Mouse (Mus musculus): ENCODE measurements around the gene Dnajb11. TPM values are rescaled to one million over a fixed set of nuclear protein-coding genes. Genes with fewer than 3 reads are reported as not detected.

Dnajb11 gene
- total RNA-seq, 2 experiments from 2014 or later, result 61.1 to 62.5 TPM

DNA sequence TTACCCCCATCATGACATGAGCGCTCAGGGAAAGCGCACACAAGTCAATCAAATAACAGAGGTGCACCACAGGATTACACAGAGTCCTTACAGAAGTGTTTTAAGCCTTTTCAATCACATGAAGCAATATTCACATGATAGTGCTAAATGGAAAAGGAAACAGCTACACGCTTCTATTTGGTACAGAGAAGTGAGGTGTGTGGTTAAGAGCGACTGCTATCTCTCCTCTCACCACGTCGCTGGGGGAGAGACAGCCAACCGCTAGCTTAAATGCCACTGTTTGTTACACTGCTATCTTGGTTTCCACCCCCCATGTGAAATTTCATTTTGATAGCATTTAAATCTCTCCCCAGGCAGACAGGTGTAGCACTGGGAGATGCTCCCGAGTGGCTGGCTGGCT is 32.1 kb downstream of the Dnajb11 start:
- H3K27ac ChIP-seq, result no peak overlapping the region
- H3K4me3 ChIP-seq, result no peak overlapping the region
- no peak for DNase-seq (ENCODE audit: low spot score in 2 of 2)
- no peak for TF ChIP-seq CTCF (conservative IDR thresholded peaks at IDR 0.05)

DNA sequence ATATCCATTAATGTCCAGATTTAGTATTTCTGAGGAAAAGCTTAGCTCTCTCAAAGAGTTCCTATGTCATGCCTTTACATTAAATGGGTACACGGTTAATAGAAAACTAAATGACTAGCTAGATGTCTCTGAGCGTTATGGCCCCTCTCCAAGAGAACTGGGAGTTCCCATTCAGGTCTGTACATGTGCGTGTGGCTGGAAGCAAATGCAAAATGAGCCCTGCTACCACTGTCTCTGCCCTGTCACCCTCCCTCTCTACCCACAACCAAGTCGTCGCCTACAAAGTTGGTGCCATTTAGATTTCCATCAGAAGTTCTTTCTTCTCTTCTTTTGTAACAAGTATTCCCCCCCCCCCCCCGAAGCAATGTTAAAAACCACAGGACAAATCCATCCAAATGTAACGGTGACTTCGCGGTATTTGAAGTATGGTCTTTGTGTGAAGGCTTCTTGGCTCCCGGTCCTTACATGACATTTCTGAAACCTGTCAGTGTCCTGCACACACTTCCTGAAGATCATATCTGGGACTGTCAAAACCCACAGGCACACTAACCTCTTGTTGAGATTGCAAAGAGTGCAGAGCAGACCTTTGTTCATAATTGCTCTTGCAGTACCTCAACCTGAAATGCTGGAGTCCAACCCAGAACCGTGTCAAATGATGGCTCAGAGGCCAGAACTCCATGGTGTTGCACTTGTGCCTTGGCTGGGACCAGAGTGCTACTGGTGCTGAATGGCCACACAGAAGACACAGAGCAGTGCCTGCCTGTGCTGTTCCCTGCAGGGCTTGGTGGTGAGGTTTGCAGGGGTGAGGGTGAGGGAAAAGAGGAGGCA is 33.3 kb downstream of the Dnajb11 start, which contains the start of gene Ahsg:
TSS of gene Ahsg (plus strand) at position 595 of the 828 bp plus-strand sequence.
- no peak for DNase-seq (ENCODE audit: low spot score in 2 of 2)
- no peak within 1 kb of the TSS for H3K4me3 ChIP-seq
- no peak for TF ChIP-seq CTCF (conservative IDR thresholded peaks at IDR 0.05)
- no peak within 1 kb of the TSS for H3K27ac ChIP-seq

GRCm38 (mm10) chr16:22891733-22892154 is 34.1 kb downstream of the Dnajb11 start:
- Histone ChIP-seq H3K4me3 (no peak overlapping the region), H3K27ac (no peak overlapping the region)
- TF ChIP-seq CTCF (conservative IDR thresholded peaks at IDR 0.05), result no peak
- DNase-seq (ENCODE audit: low spot score in 2 of 2), result no peak

DNA sequence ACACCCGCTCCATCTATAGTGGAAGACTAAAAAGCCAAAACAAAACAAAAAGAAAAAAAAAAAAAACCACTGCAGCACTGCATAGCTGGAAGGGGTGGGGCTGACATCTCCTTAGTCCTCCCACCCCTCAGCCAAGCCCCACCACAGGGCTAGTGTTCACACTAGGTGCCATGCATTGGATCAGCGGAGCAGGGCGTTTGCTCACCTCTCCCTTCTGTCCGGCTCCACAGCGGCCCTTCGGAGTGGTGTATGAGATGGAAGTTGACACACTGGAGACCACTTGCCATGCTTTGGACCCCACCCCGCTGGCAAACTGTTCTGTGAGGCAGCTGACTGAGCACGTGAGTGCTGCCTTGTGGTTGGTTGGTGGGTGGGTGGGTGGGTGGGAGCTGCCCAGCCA is 36.5 kb downstream of the Dnajb11 start:
- Histone ChIP-seq H3K4me3 (no peak overlapping the region), H3K27ac (no peak overlapping the region)
- no peak for TF ChIP-seq CTCF (conservative IDR thresholded peaks at IDR 0.05)
- DNase-seq (ENCODE audit: low spot score in 2 of 2), result no peak

- no peak overlapping the region for H3K4me3 ChIP-seq
- no peak for TF ChIP-seq CTCF (conservative IDR thresholded peaks at IDR 0.05)
- no peak overlapping the region for H3K27ac ChIP-seq
- no peak for DNase-seq (ENCODE audit: low spot score in 2 of 2)
Observed at GRCm38 (mm10) chr16:22896618-22897017, 39.0 kb downstream of the Dnajb11 start.

- Histone ChIP-seq H3K27ac (no peak overlapping the region), H3K4me3 (no peak overlapping the region)
- no peak for DNase-seq (ENCODE audit: low spot score in 2 of 2)
- TF ChIP-seq CTCF (conservative IDR thresholded peaks at IDR 0.05), result no peak
Observed at GRCm38 (mm10) chr16:22899346-22899745, 41.7 kb downstream of the Dnajb11 start.

GRCm38 (mm10) chr16:22899866-22900570 is 42.4 kb downstream of the Dnajb11 start:
- DNase-seq (ENCODE audit: low spot score in 2 of 2), result no peak
- H3K27ac ChIP-seq, result no peak overlapping the region
- no peak overlapping the region for H3K4me3 ChIP-seq
- TF ChIP-seq CTCF (conservative IDR thresholded peaks at IDR 0.05), result no peak

GRCm38 (mm10) chr16:22901326-22901725 is 43.7 kb downstream of the Dnajb11 start:
- no peak for DNase-seq (ENCODE audit: low spot score in 2 of 2)
- Histone ChIP-seq H3K27ac (no peak overlapping the region), H3K4me3 (no peak overlapping the region)
- TF ChIP-seq CTCF (conservative IDR thresholded peaks at IDR 0.05), result no peak

DNA sequence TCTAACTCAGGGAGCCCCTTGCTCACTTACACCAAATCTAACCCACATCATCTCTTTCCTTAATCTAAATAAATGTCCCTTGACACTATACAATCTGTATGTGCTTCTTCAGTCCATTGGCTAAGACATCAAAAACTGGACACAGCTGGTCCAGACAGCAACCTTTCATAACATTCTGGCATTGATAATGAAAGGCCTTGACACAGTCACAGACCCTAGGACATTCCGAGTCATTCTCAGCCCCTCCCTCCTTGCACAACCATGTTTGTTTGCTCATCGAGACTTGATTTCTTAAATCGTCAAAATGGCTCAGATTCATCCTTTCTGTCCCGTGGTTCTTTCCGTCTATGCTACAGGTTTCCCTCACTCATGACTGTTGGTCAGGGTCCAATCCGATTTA is 51.6 kb downstream of the Dnajb11 start:
- no peak for TF ChIP-seq CTCF (conservative IDR thresholded peaks at IDR 0.05)
- no peak overlapping the region for H3K27ac ChIP-seq
- no peak overlapping the region for H3K4me3 ChIP-seq
- no peak for DNase-seq (ENCODE audit: low spot score in 2 of 2)

- peak in 1 of 2 experiments; percentile 7 for DNase-seq (ENCODE audit: low spot score in 2 of 2)
- peak overlapping the region; percentile 14; the same call in 1 of the 2 replicates for H3K27ac ChIP-seq
- H3K4me3 ChIP-seq, result no peak overlapping the region
- no peak for TF ChIP-seq CTCF (conservative IDR thresholded peaks at IDR 0.05)
Observed at GRCm38 (mm10) chr16:22911986-22912385, 54.3 kb downstream of the Dnajb11 start.

DNA sequence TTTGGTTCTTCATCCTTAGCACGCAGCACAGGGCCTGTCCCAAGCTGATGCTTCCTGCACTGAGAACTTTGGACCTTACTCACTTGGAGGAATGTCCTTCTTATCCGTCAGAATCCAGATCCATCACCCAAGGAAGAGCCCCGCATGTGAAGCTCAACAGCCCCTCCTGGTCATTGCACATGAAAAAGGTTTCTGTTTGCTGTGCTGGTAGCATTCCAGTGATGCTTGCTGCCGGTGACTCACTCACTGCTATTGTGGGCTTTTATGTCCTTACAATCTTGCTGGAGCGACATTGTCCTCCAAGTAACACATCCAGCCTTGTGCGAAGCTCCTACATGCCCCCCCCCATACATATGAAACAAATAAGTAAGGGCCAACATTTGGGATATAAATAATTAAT is 55.2 kb downstream of the Dnajb11 start:
- Histone ChIP-seq H3K27ac (no peak overlapping the region), H3K4me3 (no peak overlapping the region)
- no peak for DNase-seq (ENCODE audit: low spot score in 2 of 2)
- no peak for TF ChIP-seq CTCF (conservative IDR thresholded peaks at IDR 0.05)

GRCm38 (mm10) chr16:22914276-22914675 is 56.6 kb downstream of the Dnajb11 start:
- Histone ChIP-seq H3K27ac (no peak overlapping the region), H3K4me3 (no peak overlapping the region)
- TF ChIP-seq CTCF (conservative IDR thresholded peaks at IDR 0.05), result no peak
- DNase-seq (ENCODE audit: low spot score in 2 of 2), result no peak

- TF ChIP-seq CTCF (conservative IDR thresholded peaks at IDR 0.05), result no peak
- H3K27ac ChIP-seq, result no peak within 1 kb of the TSS
- no peak within 1 kb of the TSS for H3K4me3 ChIP-seq
- no peak for DNase-seq (ENCODE audit: low spot score in 2 of 2)
Observed at GRCm38 (mm10) chr16:22918034-22918433, 60.4 kb downstream of the Dnajb11 start, which contains the start of gene Fetub. Fetub (plus strand) TSS chr16:22918334.

All from layer of hippocampus, adult 2 months (tissue).